Mouse (Mus musculus) forebrain, embryonic 11.5 days (tissue): ENCODE measurements around the gene Mrps6. TPM values are rescaled to one million over a fixed set of nuclear protein-coding genes. Genes with fewer than 3 reads are reported as not detected.

Experiments used
- ATAC-seq: fragments of 200-750 bp; cut with Nextera tagmentation; replicated peaks from 2 replicates; pipeline ENCODE4 v1.8.0; 2017; ENCODE audit warnings: moderate TSS enrichment; ENCODE audit not compliant: low FRiP score
- DNase-seq: peaks from one replicate; pipeline ENCODE4 v3.0.0-alpha.2; 2017; ENCODE audit warnings: low spot score
- H3K27ac ChIP-seq: fragments of 300-500 bp; sonication (generic); 2 replicates; pipeline ENCODE4 v1.5.1; 2014; ENCODE audit warnings: low read depth, low read length
- H3K27me3 ChIP-seq: fragments of 300-500 bp; sonication (generic); 2 replicates; pipeline ENCODE4 v1.6.1; 2014; ENCODE audit warnings: mild to moderate bottlenecking, low read length, mixed read lengths; ENCODE audit not compliant: control insufficient read depth, insufficient read depth
- H3K36me3 ChIP-seq: fragments of 300-500 bp; sonication (generic); 2 replicates; pipeline ENCODE4 v1.6.1; 2014; ENCODE audit warnings: mild to moderate bottlenecking, low read length, moderate library complexity, mixed read lengths; ENCODE audit not compliant: control insufficient read depth, insufficient read depth
- H3K4me1 ChIP-seq: fragments of 300-500 bp; sonication (generic); replicated peaks from 2 replicates; pipeline ENCODE4 v1.6.1; 2014; ENCODE audit warnings: low read length, mixed read lengths; ENCODE audit not compliant: control insufficient read depth, insufficient read depth
- H3K4me2 ChIP-seq: fragments of 300-500 bp; sonication (generic); 2 replicates; pipeline ENCODE4 v1.6.1; 2014; ENCODE audit warnings: low read depth, mild to moderate bottlenecking, low read length, moderate library complexity, mixed read lengths; ENCODE audit not compliant: severe bottlenecking
- H3K4me3 ChIP-seq: fragments of 300-500 bp; sonication (generic); 2 replicates; pipeline ENCODE4 v1.5.1; 2014; ENCODE audit warnings: low read depth, low read length
- H3K9ac ChIP-seq: fragments of 300-500 bp; sonication (generic); 2 replicates; pipeline ENCODE4 v1.6.1; 2014; ENCODE audit warnings: low read length
- H3K9me3 ChIP-seq: fragments of 300-500 bp; sonication (generic); 2 replicates; pipeline ENCODE4 v1.6.1; 2016; ENCODE audit warnings: low read length, mixed read lengths; ENCODE audit not compliant: control insufficient read depth
- WGBS: fragments of 180-500 bp; shearing (Covaris S2); extraction: QIAGEN DNeasy Blood & Tissue Kit; methylation state at CpG from one replicate; pipeline ENCODE4 v1.1.7; 2014; 5-methylcytosine and 5-hydroxymethylcytosine counted together
- polyA plus RNA-seq: library from polyadenylated mRNA; unstranded; fragments of >200 nt; fragmentation: Nextera tagmentation; extraction: Ambion mirVana; gene quantifications from 2 replicates; pipeline ENCODE4 v1.2.1, GENCODE M21; 2014

The Mrps6 gene
- polyA plus RNA-seq, 1 experiment from 2014 or later: 117 TPM

DNA sequence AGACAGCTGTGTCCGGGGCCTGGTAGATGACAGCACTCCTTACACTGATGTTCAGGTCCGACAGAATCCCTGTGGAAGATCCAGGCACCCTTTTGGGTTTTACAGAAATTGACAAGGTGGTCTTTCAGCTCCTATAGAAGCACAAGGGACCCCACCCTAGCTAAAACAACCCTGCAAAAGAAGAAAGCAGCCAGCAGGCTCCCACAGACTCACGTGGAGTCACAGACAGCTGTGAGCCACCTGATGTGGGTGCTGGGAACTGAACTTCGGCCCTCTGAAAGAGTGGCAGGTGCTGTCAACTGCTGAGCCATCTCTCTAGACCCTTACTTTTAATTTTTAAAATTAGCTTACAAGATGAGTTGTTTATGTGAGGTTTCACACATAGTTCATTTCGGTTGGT, 23.4 kb upstream of the Mrps6 start:
- no peak overlapping the region for H3K27ac ChIP-seq
- H3K36me3 ChIP-seq: no peaks in the 10 kb centered on the region
- H3K9ac ChIP-seq: no peak overlapping the region
- H3K27me3 ChIP-seq: no peaks in the 10 kb centered on the region
- ATAC-seq (no peak), DNase-seq (no peak)
- no peak overlapping the region for H3K4me2 ChIP-seq
- 75% methylated on average over 5 of the region's 5 CpGs for WGBS
- no peaks in the 10 kb centered on the region for H3K4me1 ChIP-seq
- no peak overlapping the region for H3K4me3 ChIP-seq
- H3K9me3 ChIP-seq: no peaks in the 10 kb centered on the region

DNA sequence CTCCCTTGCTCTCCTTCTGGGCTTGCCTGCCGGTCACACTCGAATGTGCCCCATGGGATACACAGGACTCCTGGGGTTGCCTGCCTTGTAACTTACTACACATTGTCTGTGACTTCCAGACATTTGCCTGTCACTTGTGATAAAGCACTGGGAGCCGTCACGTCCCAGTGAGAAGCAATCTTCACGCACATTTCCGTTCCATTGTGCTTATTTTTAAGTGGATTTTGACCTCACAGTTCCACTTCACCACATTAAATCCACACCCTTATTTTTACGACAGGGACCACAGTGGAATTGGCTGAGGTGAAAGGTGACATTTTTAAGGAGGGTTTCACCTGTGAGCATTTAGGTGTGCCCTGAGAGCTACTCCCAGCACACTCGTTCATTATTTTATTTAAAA, 21.4 kb upstream of the Mrps6 start:
- Histone ChIP-seq H3K4me2 (no peak overlapping the region), H3K9ac (no peak overlapping the region), H3K36me3 (no peaks in the 10 kb centered on the region), H3K4me1 (no peaks in the 10 kb centered on the region), H3K9me3 (no peaks in the 10 kb centered on the region), H3K27ac (no peak overlapping the region), H3K27me3 (no peaks in the 10 kb centered on the region), H3K4me3 (no peak overlapping the region)
- WGBS: 78% methylated on average over 8 of the region's 8 CpGs
- ATAC-seq: no peak
- no peak for DNase-seq

DNA sequence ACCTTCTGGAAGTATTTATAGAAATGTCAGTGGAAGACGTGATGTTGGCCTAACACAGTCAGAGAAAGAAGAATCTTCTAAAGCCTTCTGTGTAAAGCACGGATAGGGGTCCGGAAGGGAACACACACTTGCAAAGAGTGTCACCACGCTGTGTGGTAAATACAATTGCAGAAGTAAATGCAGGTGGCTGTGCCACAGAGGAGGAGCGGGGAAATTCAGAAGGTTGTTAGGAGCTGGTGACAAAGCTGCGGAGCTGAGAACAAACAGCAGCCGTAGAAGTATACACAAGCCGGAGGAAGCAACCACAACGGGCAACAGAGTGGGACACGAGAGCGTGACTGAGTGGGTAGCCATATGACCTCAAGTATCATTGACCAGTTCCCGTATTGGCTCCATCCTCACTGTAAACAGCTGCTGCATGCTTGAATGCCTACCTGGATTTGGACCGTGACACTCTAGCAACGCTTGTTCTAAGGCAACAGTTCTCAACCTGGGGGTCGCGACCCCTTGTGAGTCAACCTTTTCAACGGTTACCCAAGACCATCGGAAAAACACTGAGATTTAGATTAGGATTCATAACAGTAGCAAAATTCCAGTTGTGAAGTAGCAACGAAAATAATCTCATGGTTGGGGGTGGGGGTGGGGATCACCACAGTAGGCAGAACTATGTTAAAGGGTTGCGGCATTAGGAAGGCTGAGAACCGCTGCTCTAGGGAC, 20.0 kb upstream of the Mrps6 start:
- WGBS: 90% methylated on average over 21 of the region's 21 CpGs
- no peaks in the 10 kb centered on the region for H3K4me1 ChIP-seq
- H3K9ac ChIP-seq: no peak overlapping the region

GRCm38 (mm10) chr16:92039421-92039820, 18.6 kb upstream of the Mrps6 start:
- Histone ChIP-seq H3K27ac (no peak overlapping the region), H3K4me1 (no peaks in the 10 kb centered on the region), H3K36me3 (no peaks in the 10 kb centered on the region), H3K4me2 (no peak overlapping the region), H3K27me3 (no peaks in the 10 kb centered on the region), H3K9ac (no peak overlapping the region), H3K4me3 (no peak overlapping the region), H3K9me3 (no peaks in the 10 kb centered on the region)
- WGBS: 96% methylated on average over 7 of the region's 7 CpGs
- DNase-seq: no peak
- ATAC-seq: no peak

More for the DNA sequence above, 20.0 kb upstream of the Mrps6 start:
- Histone ChIP-seq H3K9me3 (no peaks in the 10 kb centered on the region), H3K4me3 (no peak overlapping the region), H3K36me3 (no peaks in the 10 kb centered on the region), H3K27ac (no peak overlapping the region), H3K4me2 (no peak overlapping the region), H3K27me3 (no peaks in the 10 kb centered on the region)
- ATAC-seq (no peak), DNase-seq (no peak)

DNA sequence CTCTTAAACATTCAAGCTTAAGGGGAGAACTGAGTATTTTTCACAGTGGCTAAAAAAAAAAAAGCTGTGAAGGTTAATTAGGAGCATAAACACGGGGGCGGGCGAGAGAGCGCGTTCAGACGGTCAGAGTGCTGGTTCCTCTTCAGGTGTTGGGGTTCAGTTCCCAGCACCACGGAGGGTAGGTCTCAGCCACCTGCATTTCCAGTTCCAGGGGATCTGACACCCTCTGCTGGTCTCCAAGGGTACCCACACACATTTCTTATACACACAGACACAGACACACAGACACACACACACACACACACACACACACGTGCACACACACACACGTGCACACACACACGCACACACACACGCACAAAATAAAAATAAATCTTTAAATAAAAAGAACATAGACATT, 18.1 kb upstream of the Mrps6 start:
- no peaks in the 10 kb centered on the region for H3K27me3 ChIP-seq
- no peaks in the 10 kb centered on the region for H3K4me1 ChIP-seq
- H3K9ac ChIP-seq: no peak overlapping the region
- H3K9me3 ChIP-seq: no peaks in the 10 kb centered on the region
- 97% methylated on average over 11 of the region's 11 CpGs for WGBS
- H3K27ac ChIP-seq: no peak overlapping the region
- H3K4me3 ChIP-seq: no peak overlapping the region
- H3K4me2 ChIP-seq: no peak overlapping the region
- no peaks in the 10 kb centered on the region for H3K36me3 ChIP-seq
- no peak for DNase-seq
- no peak for ATAC-seq

GRCm38 (mm10) chr16:92051777-92052310, 6.2 kb upstream of the Mrps6 start:
- Histone ChIP-seq H3K9ac (no peak overlapping the region), H3K9me3 (no peaks in the 10 kb centered on the region; the same call in 1 of the 2 replicates), H3K4me2 (no peak overlapping the region), H3K4me1 (peaks cover 3% of the 10 kb centered on the region; the same call in 1 of the 2 replicates), H3K27me3 (no peaks in the 10 kb centered on the region), H3K36me3 (no peaks in the 10 kb centered on the region), H3K4me3 (no peak overlapping the region), H3K27ac (no peak overlapping the region)
- no peak for ATAC-seq
- 78% methylated on average over 7 of the region's 7 CpGs for WGBS
- DNase-seq: no peak

DNA sequence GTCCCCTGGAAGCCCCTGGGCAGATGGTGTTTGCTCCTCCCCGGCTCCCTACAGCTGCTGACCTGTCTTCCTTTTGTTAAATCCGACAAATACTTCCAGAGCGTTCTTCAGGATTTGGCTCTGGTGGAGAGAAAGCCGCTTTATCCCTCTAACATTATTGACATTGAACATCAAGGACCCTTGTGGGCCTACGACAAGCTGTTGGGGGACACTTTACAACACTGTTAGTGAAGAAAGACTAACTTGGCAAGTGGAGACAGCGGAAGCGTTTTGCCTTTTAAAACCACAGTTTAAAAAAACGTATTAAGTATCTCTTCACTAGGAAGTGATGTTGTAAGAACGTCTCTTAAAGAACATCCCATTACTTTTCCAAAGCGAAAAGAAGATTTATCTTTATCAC, 5.5 kb upstream of the Mrps6 start:
- no peak overlapping the region for H3K4me2 ChIP-seq
- H3K4me3 ChIP-seq: no peak overlapping the region
- 80% methylated on average over 10 of the region's 10 CpGs for WGBS
- no peak for DNase-seq
- no peak for ATAC-seq
- no peak overlapping the region for H3K27ac ChIP-seq
- H3K27me3 ChIP-seq: no peaks in the 10 kb centered on the region
- H3K9ac ChIP-seq: no peak overlapping the region
- H3K36me3 ChIP-seq: no peaks in the 10 kb centered on the region
- H3K4me1 ChIP-seq: peaks cover 3% of the 10 kb centered on the region; the same call in 1 of the 2 replicates
- no peaks in the 10 kb centered on the region; the same call in 1 of the 2 replicates for H3K9me3 ChIP-seq

DNA sequence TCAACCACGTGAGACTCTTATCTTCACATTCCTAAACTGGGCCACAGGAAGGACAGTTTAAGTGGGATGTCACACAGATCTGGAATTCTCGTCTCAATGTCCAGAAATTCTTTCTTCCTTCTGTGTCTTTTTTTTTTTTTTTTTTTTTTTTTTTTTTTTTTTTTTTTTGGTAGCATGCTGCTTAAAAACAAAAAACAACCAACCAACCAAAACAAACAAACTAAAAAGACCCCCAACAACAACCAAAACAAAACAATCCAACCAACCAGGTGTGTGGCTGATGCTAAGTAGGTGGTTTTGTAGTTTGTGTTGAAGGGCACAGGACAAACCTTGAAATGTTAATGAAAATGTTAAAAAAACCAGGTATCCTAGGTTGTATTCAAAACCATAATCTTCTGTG, 1.4 kb upstream of the Mrps6 start:
- no peak overlapping the region for H3K9ac ChIP-seq
- peaks cover 2% of the 10 kb centered on the region; the same call in 1 of the 2 replicates for H3K4me1 ChIP-seq
- no peak overlapping the region for H3K4me3 ChIP-seq
- DNase-seq (no peak), ATAC-seq (no peak)
- no peaks in the 10 kb centered on the region for H3K27me3 ChIP-seq
- H3K4me2 ChIP-seq: no peak overlapping the region
- no peak overlapping the region for H3K27ac ChIP-seq
- no peaks in the 10 kb centered on the region; the same call in 1 of the 2 replicates for H3K9me3 ChIP-seq
- H3K36me3 ChIP-seq: no peaks in the 10 kb centered on the region; the same call in 1 of the 2 replicates
- WGBS: 78% methylated on average over 2 of the region's 2 CpGs

- H3K9me3 ChIP-seq: no peaks in the 10 kb centered on the region; the same call in 1 of the 2 replicates
- H3K9ac ChIP-seq: peak overlapping the region; percentile 80
- peak overlapping the region; percentile 88 for H3K4me3 ChIP-seq
- peak; percentile 40 for ATAC-seq
- peaks cover 2% of the 10 kb centered on the region; the same call in 1 of the 2 replicates for H3K36me3 ChIP-seq
- no peak for DNase-seq
- peaks cover 2% of the 10 kb centered on the region; the same call in 1 of the 2 replicates for H3K4me1 ChIP-seq
- peak overlapping the region; percentile 50; the same call in 1 of the 2 replicates for H3K27ac ChIP-seq
- WGBS: 8% methylated on average over 11 of the region's 11 CpGs
- no peaks in the 10 kb centered on the region for H3K27me3 ChIP-seq
- H3K4me2 ChIP-seq: peak overlapping the region; percentile 90
Observed at GRCm38 (mm10) chr16:92057456-92057851, 616 bp upstream of the Mrps6 start.
